Mouse (Mus musculus) cerebellum, adult 2 months (tissue): ENCODE measurements at regions not wholly inside any gene's neighbourhood (a gene's known extent, or its start where the extent isn't known, plus 50 kb on each side); places are given as distances from the start of the nearest gene placed in this dataset.
"Not testable (repeated sequence)": the region's sequence is repeated elsewhere in the genome, so short reads cannot be mapped to it uniquely, and the experiment has no call there.

Experiments used
- DNase-seq, 2 experiments: peaks; one replicate each; pipeline ENCODE4 v3.0.0; 2021
- H3K27ac ChIP-seq: fragments of 200-500 bp; 2 replicates; pipeline ENCODE4 v1.5.1; 2012; ENCODE audit warnings: low read length, control low read depth, inconsistent platforms; ENCODE audit not compliant: insufficient read depth
- H3K27me3 ChIP-seq: fragments of 200-500 bp; 2 replicates; pipeline ENCODE4 v1.6.1; 2012; ENCODE audit warnings: inconsistent platforms, mild to moderate bottlenecking, low read length, moderate library complexity; ENCODE audit not compliant: control insufficient read depth, insufficient read depth
- H3K4me1 ChIP-seq: fragments of 200-500 bp; 2 replicates; pipeline ENCODE4 v1.6.1; 2011; ENCODE audit warnings: low read length; ENCODE audit not compliant: control insufficient read depth, insufficient read depth
- H3K4me3 ChIP-seq: fragments of 200-500 bp; replicated peaks from 2 replicates; pipeline ENCODE3; 2011; ENCODE audit warnings: mild to moderate bottlenecking, low read depth, low read length, control low read depth; ENCODE audit not compliant: insufficient read depth
- CTCF ChIP-seq: fragments of 200-500 bp; IDR thresholded peaks from 2 replicates; pipeline ENCODE4 v1.5.1; 2011; ENCODE audit warnings: low read depth, mild to moderate bottlenecking, control low read depth, low read length, moderate library complexity, borderline replicate concordance; ENCODE audit not compliant: insufficient read depth
- POLR2A ChIP-seq: fragments of 200-500 bp; IDR thresholded peaks from 2 replicates; pipeline ENCODE4 v1.6.1; 2011; ENCODE audit warnings: low read length, control low read depth, borderline replicate concordance; ENCODE audit not compliant: insufficient read depth
- WGBS: fragments of 180-500 bp; shearing (Covaris S2); methylation state at CpG from one replicate; pipeline ENCODE4 v1.1.7; 2018; 5-methylcytosine and 5-hydroxymethylcytosine counted together

- H3K27me3 ChIP-seq, result no peaks in the 10 kb centered on the region
- no peak overlapping the region for H3K4me3 ChIP-seq
- TF ChIP-seq CTCF (no peak), POLR2A (no peak)
- no peaks in the 10 kb centered on the region for H3K4me1 ChIP-seq
- no peak for DNase-seq
- H3K27ac ChIP-seq, result no peak overlapping the region
- 68% methylated on average over 4 of the region's 4 CpGs for WGBS
Observed at GRCm38 (mm10) chr3:31508471-31508870, 198.3 kb upstream of the Slc7a14 start.

GRCm38 (mm10) chr3:31499201-31499968, 189.2 kb upstream of the Slc7a14 start:
- Histone ChIP-seq H3K4me3 (no peak overlapping the region), H3K4me1 (no peaks in the 10 kb centered on the region), H3K27me3 (no peaks in the 10 kb centered on the region), H3K27ac (no peak overlapping the region)
- 65% methylated on average over 10 of the region's 10 CpGs for WGBS
- no peak for DNase-seq
- no peak for TF ChIP-seq POLR2A
- TF ChIP-seq CTCF, result no peak

GRCm38 (mm10) chr3:31495287-31495686, 185.1 kb upstream of the Slc7a14 start:
- Histone ChIP-seq H3K4me3 (no peak overlapping the region), H3K27ac (no peak overlapping the region), H3K27me3 (no peaks in the 10 kb centered on the region), H3K4me1 (no peaks in the 10 kb centered on the region)
- TF ChIP-seq CTCF (no peak), POLR2A (no peak)
- WGBS, result 91% methylated on average over 1 of the region's 1 CpGs
- DNase-seq, result no peak

- WGBS, result 87% methylated on average over 1 of the region's 1 CpGs
- no peak overlapping the region for H3K4me3 ChIP-seq
- no peak overlapping the region for H3K27ac ChIP-seq
- no peak for DNase-seq
- H3K27me3 ChIP-seq, result no peaks in the 10 kb centered on the region
- no peaks in the 10 kb centered on the region for H3K4me1 ChIP-seq
- TF ChIP-seq CTCF (no peak), POLR2A (no peak)
Observed at GRCm38 (mm10) chr3:31494706-31495105, 184.5 kb upstream of the Slc7a14 start.

GRCm38 (mm10) chr3:31491736-31492135, 181.6 kb upstream of the Slc7a14 start:
- 91% methylated on average over 1 of the region's 1 CpGs for WGBS
- not testable (repeated sequence) for H3K4me1 ChIP-seq, DNase-seq, H3K27ac ChIP-seq, H3K4me3 ChIP-seq, H3K27me3 ChIP-seq

GRCm38 (mm10) chr3:31487596-31487995, 177.4 kb upstream of the Slc7a14 start:
- Histone ChIP-seq H3K4me1 (no peaks in the 10 kb centered on the region), H3K4me3 (no peak overlapping the region), H3K27ac (no peak overlapping the region), H3K27me3 (no peaks in the 10 kb centered on the region)
- DNase-seq, result no peak
- TF ChIP-seq CTCF (no peak), POLR2A (no peak)
- WGBS, result 63% methylated on average over 6 of the region's 6 CpGs

GRCm38 (mm10) chr3:31481964-31482363, 171.8 kb upstream of the Slc7a14 start:
- no peak overlapping the region for H3K27ac ChIP-seq
- 54% methylated on average over 3 of the region's 3 CpGs for WGBS
- no peaks in the 10 kb centered on the region for H3K27me3 ChIP-seq
- DNase-seq, result no peak
- no peaks in the 10 kb centered on the region for H3K4me1 ChIP-seq
- TF ChIP-seq CTCF (no peak), POLR2A (no peak)
- H3K4me3 ChIP-seq, result no peak overlapping the region

GRCm38 (mm10) chr3:31467882-31468281, 157.7 kb upstream of the Slc7a14 start:
- DNase-seq, result no peak
- H3K27ac ChIP-seq, result no peak overlapping the region
- 5% methylated on average over 1 of the region's 1 CpGs for WGBS
- H3K27me3 ChIP-seq, result no peaks in the 10 kb centered on the region
- no peak overlapping the region for H3K4me3 ChIP-seq
- H3K4me1 ChIP-seq, result no peaks in the 10 kb centered on the region
- no peak for TF ChIP-seq POLR2A
- TF ChIP-seq CTCF, result no peak

GRCm38 (mm10) chr3:31464260-31464659, 154.1 kb upstream of the Slc7a14 start:
- H3K27ac ChIP-seq, result no peak overlapping the region
- TF ChIP-seq CTCF, result no peak
- no peak for TF ChIP-seq POLR2A
- 72% methylated on average over 4 of the region's 4 CpGs for WGBS
- no peak for DNase-seq
- H3K4me1 ChIP-seq, result no peaks in the 10 kb centered on the region
- no peaks in the 10 kb centered on the region for H3K27me3 ChIP-seq
- no peak overlapping the region for H3K4me3 ChIP-seq
